ENCODE assay signal across 7 mouse cellular contexts in the genomic region with DNA sequence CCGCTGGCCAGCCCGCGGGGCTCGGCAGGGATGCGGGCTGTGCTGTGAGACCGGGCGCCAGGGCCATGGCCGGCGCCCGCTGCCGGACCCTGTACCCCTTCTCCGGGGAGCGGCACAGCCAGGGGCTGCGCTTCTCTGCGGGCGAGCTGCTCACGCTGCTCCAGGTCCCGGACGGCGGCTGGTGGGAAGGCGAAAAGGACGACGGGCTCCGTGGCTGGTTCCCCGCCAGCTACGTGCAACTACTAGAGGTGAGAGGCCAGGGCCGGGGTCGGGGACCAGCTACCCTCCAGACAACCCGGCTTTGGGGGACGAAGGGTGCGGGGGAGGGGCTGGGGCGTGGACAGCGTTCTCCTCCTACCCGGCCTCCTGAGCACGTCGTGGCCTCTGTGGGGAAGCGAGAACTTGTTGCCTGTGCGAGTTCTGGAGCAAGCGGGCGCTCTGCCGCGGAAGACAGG. TPM values are rescaled to one million over a fixed set of nuclear protein-coding genes. Genes with fewer than 3 reads are reported as not detected.
DNase-seq lines count a peak whose midpoint lies in the region; ATAC-seq and TF ChIP-seq lines count a peak whose summit lies in the region.

No protein-coding gene starts in this region.

- peak overlapping the region; percentile 79 for H3K9ac ChIP-seq in embryonic facial prominence, embryonic 14.5 days (ENCODE audit: low read depth, low read length)
- peak overlapping the region; percentile 79 for H3K9ac ChIP-seq in midbrain, postnatal 0 days (replicated peaks; ENCODE audit: low read length, poor library complexity, severe bottlenecking)

- 0% methylated on average over 16 of the region's 42 CpGs for WGBS in embryonic facial prominence, embryonic 14.5 days
- WGBS in midbrain, postnatal 0 days, result under 1% methylated on average over 36 of the region's 42 CpGs

- H3K4me3 ChIP-seq in embryonic facial prominence, embryonic 14.5 days (ENCODE audit: low read depth, low read length), result peak overlapping the region; percentile 77
- peak overlapping the region; percentile 68 for H3K4me3 ChIP-seq in midbrain, postnatal 0 days (ENCODE audit: low read depth, low read length)

- peak; percentile 10 for ATAC-seq in embryonic facial prominence, embryonic 14.5 days (ENCODE audit: low read depth)
- peak; percentile 17 for ATAC-seq in midbrain, postnatal 0 days (ENCODE audit: low FRiP score)

- DNase-seq in thymus, postnatal 4 days, result peak; percentile 15
- DNase-seq in thymus, postnatal 36 days, result no peak
- DNase-seq in embryonic facial prominence, embryonic 14.5 days (ENCODE audit: low spot score), result no peak
- peak; percentile 45 for DNase-seq in heart, postnatal 4 days
- DNase-seq in liver, result peak; percentile 17
- DNase-seq in midbrain, postnatal 0 days (ENCODE audit: low spot score), result no peak
- no peak for DNase-seq in B cell, adult 2 months

- TF ChIP-seq CTCF in midbrain, postnatal 0 days (IDR thresholded peaks at IDR 0.05), result no peak

- H3K4me2 ChIP-seq in embryonic facial prominence, embryonic 14.5 days (ENCODE audit: low read depth, low read length), result peak overlapping the region; percentile 99
- H3K4me2 ChIP-seq in midbrain, postnatal 0 days (ENCODE audit: low read depth, low read length, poor library complexity, severe bottlenecking), result peak overlapping the region; percentile 78

- H3K4me1 ChIP-seq in embryonic facial prominence, embryonic 14.5 days (ENCODE audit: control insufficient read depth, insufficient read depth, low read length), result peaks cover 6% of the 10 kb centered on the region; the same call in 1 of the 2 replicates
- H3K4me1 ChIP-seq in midbrain, postnatal 0 days (ENCODE audit: insufficient read depth, low read length), result peaks cover 7% of the 10 kb centered on the region; the same call in 1 of the 2 replicates

- no peaks in the 10 kb centered on the region for H3K9me3 ChIP-seq in embryonic facial prominence, embryonic 14.5 days (ENCODE audit: control insufficient read depth, low read length)
- H3K9me3 ChIP-seq in midbrain, postnatal 0 days (ENCODE audit: low read length), result no peaks in the 10 kb centered on the region

- peaks cover 10% of the 10 kb centered on the region; the same call in 1 of the 2 replicates for H3K27me3 ChIP-seq in embryonic facial prominence, embryonic 14.5 days (replicated peaks; ENCODE audit: control insufficient read depth, insufficient read depth, low read length)
- no peaks in the 10 kb centered on the region for H3K27me3 ChIP-seq in midbrain, postnatal 0 days (ENCODE audit: insufficient read depth, low read length)

- H3K27ac ChIP-seq in embryonic facial prominence, embryonic 14.5 days (replicated peaks; ENCODE audit: low read depth, low read length), result no peak overlapping the region
- peak overlapping the region; percentile 67 for H3K27ac ChIP-seq in midbrain, postnatal 0 days (ENCODE audit: low read depth, low read length)

- H3K36me3 ChIP-seq in embryonic facial prominence, embryonic 14.5 days (ENCODE audit: control insufficient read depth, insufficient read depth, low read length), result no peaks in the 10 kb centered on the region
- H3K36me3 ChIP-seq in midbrain, postnatal 0 days (ENCODE audit: insufficient read depth, low read length), result no peaks in the 10 kb centered on the region

RNA-seq across cellular contexts. Expression of a gene that starts 0.3 kb away (rescaled TPM):
- 15.6 and 19.4 TPM in 2 replicates for polyA plus RNA-seq in embryonic facial prominence, embryonic 14.5 days (2014; fragmentation: Nextera tagmentation; extraction: Ambion mirVana)
- total RNA-seq in heart, postnatal 4 days (2021), result 10 to 100 TPM; 22.0 to 24.5 TPM
- total RNA-seq in midbrain, postnatal 0 days (2014; rRNA removed), result 118 and 135 TPM in 2 replicates
- polyA plus RNA-seq in midbrain, postnatal 0 days (2015; fragmentation: Nextera tagmentation; extraction: Ambion mirVana), result 80.3 and 82.1 TPM in 2 replicates

Comparison
In these comparisons a context has a peak if more than half of its experiments do, and no peak if none do; other contexts are left out.
1. DNase-seq: peak in thymus, postnatal 4 days (single experiment), heart, postnatal 4 days (single experiment) and liver (single experiment); none in thymus, postnatal 36 days (0 of 2), embryonic facial prominence, embryonic 14.5 days (single experiment), midbrain, postnatal 0 days (single experiment) and B cell, adult 2 months (0 of 2).